Mouse (Mus musculus): ENCODE measurements around the gene Tacr3. TPM values are rescaled to one million over a fixed set of nuclear protein-coding genes. Genes with fewer than 3 reads are reported as not detected.
A peak's percentile ranks its signal among the peaks of the same experiment; 100 is the strongest.

The Tacr3 gene
- polyA plus RNA-seq, 1 experiment from 2014 or later = 0.64 TPM

- H3K27me3 ChIP-seq (ENCODE audit: control insufficient read depth, insufficient read depth, low read length) = no peaks in the 10 kb centered on the region
- no peak overlapping the region for H3K4me3 ChIP-seq (ENCODE audit: low read depth, low read length)
Observed at GRCm38 (mm10) chr3:134963461-134963860, 134.7 kb downstream of the Tacr3 start.

GRCm38 (mm10) chr3:134978902-134979301, 150.1 kb downstream of the Tacr3 start:
- Histone ChIP-seq H3K4me3 (ENCODE audit: low read depth, low read length) (no peak overlapping the region), H3K36me3 (ENCODE audit: control insufficient read depth, insufficient read depth, low read length) (no peaks in the 10 kb centered on the region), H3K9ac (ENCODE audit: low read length) (no peak overlapping the region), H3K27ac (ENCODE audit: low read depth, low read length) (no peak overlapping the region), H3K4me1 (replicated peaks; ENCODE audit: control insufficient read depth, insufficient read depth, low read length) (no peaks in the 10 kb centered on the region), H3K9me3 (ENCODE audit: control insufficient read depth, low read length) (no peaks in the 10 kb centered on the region), H3K4me2 (ENCODE audit: low read depth, low read length, severe bottlenecking) (no peak overlapping the region), H3K27me3 (ENCODE audit: control insufficient read depth, insufficient read depth, low read length) (no peaks in the 10 kb centered on the region)
- WGBS = 21% methylated on average over 3 of the region's 3 CpGs
- peak; percentile 36; the same call in 1 of the 2 replicates for ATAC-seq (replicated peaks; ENCODE audit: low FRiP score)
- no peak for DNase-seq (ENCODE audit: low spot score)

More at GRCm38 (mm10) chr3:134963461-134963860, 134.7 kb downstream of the Tacr3 start:
- WGBS = 80% methylated on average over 6 of the region's 6 CpGs
- Histone ChIP-seq H3K9ac (ENCODE audit: low read length) (no peak overlapping the region), H3K4me2 (ENCODE audit: low read depth, low read length, severe bottlenecking) (no peak overlapping the region), H3K4me1 (replicated peaks; ENCODE audit: control insufficient read depth, insufficient read depth, low read length) (no peaks in the 10 kb centered on the region), H3K27ac (ENCODE audit: low read depth, low read length) (no peak overlapping the region), H3K36me3 (ENCODE audit: control insufficient read depth, insufficient read depth, low read length) (no peaks in the 10 kb centered on the region), H3K9me3 (ENCODE audit: control insufficient read depth, low read length) (no peaks in the 10 kb centered on the region)
- ATAC-seq (replicated peaks; ENCODE audit: low FRiP score) (no peak; the same call in 1 of the 2 replicates), DNase-seq (ENCODE audit: low spot score) (no peak)

GRCm38 (mm10) chr3:134980140-134980539, 151.3 kb downstream of the Tacr3 start:
- Histone ChIP-seq H3K27me3 (ENCODE audit: control insufficient read depth, insufficient read depth, low read length) (no peaks in the 10 kb centered on the region), H3K9me3 (ENCODE audit: control insufficient read depth, low read length) (no peaks in the 10 kb centered on the region), H3K4me1 (replicated peaks; ENCODE audit: control insufficient read depth, insufficient read depth, low read length) (no peaks in the 10 kb centered on the region), H3K36me3 (ENCODE audit: control insufficient read depth, insufficient read depth, low read length) (no peaks in the 10 kb centered on the region), H3K27ac (ENCODE audit: low read depth, low read length) (no peak overlapping the region), H3K4me2 (ENCODE audit: low read depth, low read length, severe bottlenecking) (no peak overlapping the region), H3K9ac (ENCODE audit: low read length) (no peak overlapping the region), H3K4me3 (ENCODE audit: low read depth, low read length) (no peak overlapping the region)
- no peak for ATAC-seq (replicated peaks; ENCODE audit: low FRiP score)
- no peak for DNase-seq (ENCODE audit: low spot score)
- WGBS = 70% methylated on average over 3 of the region's 3 CpGs
